Mouse (Mus musculus) ES-Bruce4 (cell line): ENCODE measurements around the gene Ceacam5. TPM values are rescaled to one million over a fixed set of nuclear protein-coding genes. Genes with fewer than 3 reads are reported as not detected.

Source experiments
- H3K27ac ChIP-seq: 2 replicates; pipeline ENCODE4 v1.5.1; 2012; ENCODE audit warnings: low read length, inconsistent platforms; ENCODE audit not compliant: insufficient read depth
- H3K27me3 ChIP-seq: 2 replicates; pipeline ENCODE4 v1.6.1; 2012; ENCODE audit warnings: mild to moderate bottlenecking, low read length, inconsistent platforms; ENCODE audit not compliant: control insufficient read depth, poor library complexity, insufficient read depth, severe bottlenecking
- H3K36me3 ChIP-seq: 2 replicates; pipeline ENCODE4 v1.6.1; 2012; ENCODE audit warnings: inconsistent platforms, mild to moderate bottlenecking, low read length, moderate library complexity; ENCODE audit not compliant: control insufficient read depth, poor library complexity, insufficient read depth, severe bottlenecking
- H3K4me1 ChIP-seq: one replicate; pipeline ENCODE4 v1.8.1; 2011; ENCODE audit warnings: low read length; ENCODE audit not compliant: control insufficient read depth, insufficient read depth
- H3K4me3 ChIP-seq: 2 replicates; pipeline ENCODE4 v1.5.1; 2011; ENCODE audit warnings: low read depth, mild to moderate bottlenecking, low read length
- H3K9ac ChIP-seq: 2 replicates; pipeline ENCODE4 v1.6.1; 2012; ENCODE audit warnings: low read depth, mild to moderate bottlenecking, inconsistent platforms; ENCODE audit not compliant: poor library complexity, severe bottlenecking
- H3K9me3 ChIP-seq: replicated peaks from 2 replicates; pipeline ENCODE4 v1.6.1; 2012; ENCODE audit warnings: mild to moderate bottlenecking, low read length, inconsistent platforms; ENCODE audit not compliant: control insufficient read depth, poor library complexity, insufficient read depth, severe bottlenecking
- CTCF ChIP-seq: IDR thresholded peaks from one replicate; pipeline ENCODE4 v1.8.1; 2011; ENCODE audit warnings: low read depth, low read length
- EP300 ChIP-seq: IDR thresholded peaks from 2 replicates; pipeline ENCODE4 v1.6.1; 2011; ENCODE audit warnings: low read depth, low read length; ENCODE audit not compliant: insufficient read depth
- POLR2A ChIP-seq: IDR thresholded peaks from one replicate; pipeline ENCODE4 v1.8.1; 2011; ENCODE audit warnings: low read length; ENCODE audit not compliant: insufficient read depth
- polyA plus RNA-seq: library from polyadenylated mRNA; stranded (reverse); fragments of >200 nt; gene quantifications from 2 replicates; pipeline ENCODE4 v1.2.4, GENCODE M21; 2011; ENCODE audit warnings: low read depth; ENCODE audit not compliant: missing spikeins, insufficient read depth, insufficient read length

Ceacam5 gene
- polyA plus RNA-seq = 0.75 and 2.0 TPM in 2 replicates

- TF ChIP-seq POLR2A (no peak), EP300 (no peak), CTCF (no peak)
- Histone ChIP-seq H3K4me1 (no peaks in the 10 kb centered on the region), H3K27ac (no peak within 1 kb of the TSS), H3K9me3 (no peaks in the 10 kb centered on the region), H3K4me3 (no peak within 1 kb of the TSS), H3K9ac (no peak within 1 kb of the TSS), H3K36me3 (no peaks in the 10 kb centered on the region), H3K27me3 (no peaks in the 10 kb centered on the region)
Measured at GRCm38 (mm10) chr7:17712938-17713337, at the start of gene Ceacam5. Gene Ceacam5 (plus strand): TSS chr7:17713238.

Other genes starting within 250 kb of the Ceacam5 start
- gene Ceacam14, start 99.4 kb downstream of the Ceacam5 start, polyA plus RNA-seq = 1.0 and 3.3 TPM in 2 replicates
- gene Gm5155, start 158.5 kb downstream of the Ceacam5 start, polyA plus RNA-seq = 0.54 TPM in 1 of 2 replicates, not detected in the other